Mouse (Mus musculus) CH12.LX (cell line): ENCODE measurements around the gene Col4a2.

Experiments used
- BHLHE40 ChIP-seq: IDR thresholded peaks from 2 replicates; pipeline ENCODE4 v1.6.1; 2011; ENCODE audit warnings: mild to moderate bottlenecking, low read depth, low read length, improper control_type of control experiment
- CTCF ChIP-seq, 2 experiments: IDR thresholded peaks in 1 of 2; conservative IDR thresholded peaks in 1 of 2; 2 replicates each; pipeline ENCODE4 v1.5.1; 2011 to 2012; ENCODE audit warnings: low read depth in 2 of 2, low read length in 2 of 2, improper control_type of control experiment in 1 of 2, inconsistent platforms in 1 of 2, mild to moderate bottlenecking in 1 of 2, moderate library complexity in 1 of 2
- E2F4 ChIP-seq: IDR thresholded peaks from 2 replicates; pipeline ENCODE4 v1.6.1; 2011; ENCODE audit warnings: low read depth, low read length, improper control_type of control experiment; ENCODE audit not compliant: insufficient replicate concordance
- GABPA ChIP-seq: IDR thresholded peaks from 2 replicates; pipeline ENCODE4 v1.6.1; 2012; ENCODE audit warnings: low read depth, low read length, improper control_type of control experiment, inconsistent platforms; ENCODE audit not compliant: insufficient replicate concordance
- HCFC1 ChIP-seq: IDR thresholded peaks from 2 replicates; pipeline ENCODE4 v1.6.1; 2012; ENCODE audit warnings: low read depth, mild to moderate bottlenecking, inconsistent platforms, low read length, improper control_type of control experiment
- MEF2A ChIP-seq: IDR thresholded peaks from 2 replicates; pipeline ENCODE4 v1.6.1; 2014; ENCODE audit warnings: low read depth, mild to moderate bottlenecking, inconsistent platforms, low read length, improper control_type of control experiment, borderline replicate concordance
- NELFE ChIP-seq: IDR thresholded peaks from 2 replicates; pipeline ENCODE4 v1.6.1; 2011; ENCODE audit warnings: low read depth, low read length, improper control_type of control experiment
- POLR2A ChIP-seq: IDR thresholded peaks from 2 replicates; pipeline ENCODE4 v1.6.1; 2011; ENCODE audit warnings: low read depth, mild to moderate bottlenecking, improper control_type of control experiment, low read length
- POLR2AphosphoS2 ChIP-seq: IDR thresholded peaks from 2 replicates; pipeline ENCODE4 v1.6.1; 2011; ENCODE audit warnings: low read depth, low read length, improper control_type of control experiment
- TBP ChIP-seq: conservative IDR thresholded peaks from 2 replicates; pipeline ENCODE4 v1.6.1; 2011; ENCODE audit warnings: low read depth, low read length, improper control_type of control experiment
- TCF12 ChIP-seq: IDR thresholded peaks from 2 replicates; pipeline ENCODE4 v1.6.1; 2014; ENCODE audit warnings: low read depth, mild to moderate bottlenecking, inconsistent platforms, low read length, improper control_type of control experiment
- ZMIZ1 ChIP-seq: IDR thresholded peaks from 2 replicates; pipeline ENCODE4 v1.6.1; 2012; ENCODE audit warnings: low read depth, mild to moderate bottlenecking, inconsistent platforms, low read length, improper control_type of control experiment

- TF ChIP-seq POLR2AphosphoS2 = no peak
- no peak for TF ChIP-seq E2F4
- TF ChIP-seq NELFE = no peak
- no peak for TF ChIP-seq MEF2A
- TF ChIP-seq CTCF (conservative IDR thresholded peaks at IDR 0.05 in 1 of 2, IDR thresholded peaks at IDR 0.05 in 1 of 2; ENCODE audit: low read depth in 2 of 2, low read length in 2 of 2) = no peak
- TF ChIP-seq GABPA = no peak
- no peak for TF ChIP-seq BHLHE40
- no peak for TF ChIP-seq POLR2A
- TF ChIP-seq TBP = no peak
- no peak for TF ChIP-seq ZMIZ1
- TF ChIP-seq TCF12 = no peak
- TF ChIP-seq HCFC1 = no peak
These were observed 29.9 kb upstream of the Col4a2 start for GRCm38 (mm10) chr8:11282696-11283095.
